Mouse (Mus musculus) kidney, adult 2 months (tissue): ENCODE measurements around the gene Gdi1.

Source experiments
- CTCF ChIP-seq: fragments of 200-500 bp; conservative IDR thresholded peaks from 2 replicates; pipeline ENCODE4 v1.5.1; 2011; ENCODE audit warnings: low read depth, mild to moderate bottlenecking, control low read depth, low read length, moderate library complexity, mixed read lengths; ENCODE audit not compliant: insufficient read depth, insufficient read length
- POLR2A ChIP-seq: fragments of 200-500 bp; IDR thresholded peaks from one replicate; pipeline ENCODE4 v1.6.1; 2011; ENCODE audit warnings: low read depth, low read length, control low read depth

- TF ChIP-seq POLR2A (no peak), CTCF (no peak)
Observed at GRCm38 (mm10) chrX:74352645-74353466, 48.1 kb downstream of the Gdi1 start.
